Mouse (Mus musculus): ENCODE results near the gene Cbx4. TPM values are rescaled to one million over a fixed set of nuclear protein-coding genes. Genes with fewer than 3 reads are reported as not detected.
"Not testable (repeated sequence)": the region's sequence is repeated elsewhere in the genome, so short reads cannot be mapped to it uniquely, and the experiment has no call there.

The Cbx4 gene
- total RNA-seq, 1 experiment from 2014 or later = 121 TPM

DNA sequence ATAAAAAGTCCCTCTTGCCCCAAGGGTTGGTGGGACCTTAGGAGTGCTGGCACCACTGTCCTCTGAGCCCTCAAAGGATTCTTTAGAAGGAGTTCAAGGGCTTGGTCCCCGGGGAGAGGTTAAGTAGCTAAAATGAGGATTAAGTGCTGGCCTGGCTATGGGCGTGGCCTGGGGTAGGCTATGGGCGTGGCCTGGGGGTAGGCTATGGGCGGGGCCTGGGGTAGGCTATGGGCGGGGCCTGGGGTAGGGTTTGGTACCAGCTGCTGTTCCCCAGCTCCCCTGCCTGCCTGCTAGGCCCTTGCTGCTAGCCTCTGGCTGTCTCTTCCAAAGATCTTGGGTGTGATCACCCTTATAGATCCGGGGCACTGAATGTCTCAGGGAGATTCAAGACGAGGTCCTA is 25.3 kb upstream of the Cbx4 start:
- no peak for DNase-seq

DNA sequence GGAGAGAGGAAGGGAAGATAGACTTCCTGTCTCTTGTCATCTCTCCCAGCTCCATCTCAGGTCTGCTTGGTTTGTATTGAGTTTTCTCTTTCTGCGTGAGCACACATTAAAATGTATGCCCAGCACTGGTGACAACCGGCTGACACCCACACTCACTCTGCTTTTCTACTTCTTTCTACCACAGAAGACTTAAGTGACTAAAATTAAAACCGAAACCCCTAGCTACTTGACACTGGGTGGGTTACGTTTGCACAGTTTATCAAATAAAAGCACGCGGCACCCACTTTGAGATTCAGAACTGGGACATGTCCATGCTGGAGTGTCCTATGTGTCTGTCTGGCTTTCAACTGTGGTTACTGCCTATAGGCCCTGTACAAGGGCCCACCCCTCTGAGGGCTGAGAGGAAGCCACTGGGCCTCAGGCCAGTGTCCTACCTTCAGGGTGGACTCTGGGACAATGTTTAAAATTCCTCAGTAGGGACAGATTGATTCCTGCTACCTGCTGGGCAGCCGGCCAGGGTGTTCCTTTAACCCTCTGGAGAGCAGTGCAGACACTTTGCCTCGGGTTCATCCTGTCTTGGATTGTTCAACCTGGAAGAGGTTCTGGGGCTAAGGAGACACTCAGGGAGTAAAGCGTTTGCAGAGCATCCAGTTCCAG is 23.5 kb upstream of the Cbx4 start:
- DNase-seq = no peak

- DNase-seq = no peak
These were observed 22.7 kb upstream of the Cbx4 start for GRCm38 (mm10) chr11:119108573-119109263.

- no peak for DNase-seq
These were observed 20.3 kb upstream of the Cbx4 start for GRCm38 (mm10) chr11:119106289-119106688.

DNA sequence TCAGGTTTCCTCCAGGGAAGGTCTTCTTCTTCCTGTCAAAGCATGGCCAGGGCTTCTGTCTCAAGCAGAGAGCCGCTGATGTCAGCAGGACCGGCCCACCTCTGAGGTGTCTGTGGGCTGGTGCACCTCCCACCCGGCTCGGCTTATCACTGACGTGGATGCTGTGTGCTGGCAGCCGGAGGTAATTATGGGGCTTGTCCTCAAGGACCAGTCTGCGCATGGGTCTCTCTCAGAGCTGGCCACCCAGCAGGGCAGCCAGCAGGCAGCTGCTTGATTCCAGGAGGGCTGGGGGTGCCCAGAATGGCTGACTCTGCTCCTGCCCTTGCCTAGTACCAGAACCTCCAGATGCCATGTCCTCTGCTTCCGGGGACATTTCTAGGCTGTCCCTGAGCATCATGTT is 19.7 kb upstream of the Cbx4 start:
- no peak for DNase-seq

DNA sequence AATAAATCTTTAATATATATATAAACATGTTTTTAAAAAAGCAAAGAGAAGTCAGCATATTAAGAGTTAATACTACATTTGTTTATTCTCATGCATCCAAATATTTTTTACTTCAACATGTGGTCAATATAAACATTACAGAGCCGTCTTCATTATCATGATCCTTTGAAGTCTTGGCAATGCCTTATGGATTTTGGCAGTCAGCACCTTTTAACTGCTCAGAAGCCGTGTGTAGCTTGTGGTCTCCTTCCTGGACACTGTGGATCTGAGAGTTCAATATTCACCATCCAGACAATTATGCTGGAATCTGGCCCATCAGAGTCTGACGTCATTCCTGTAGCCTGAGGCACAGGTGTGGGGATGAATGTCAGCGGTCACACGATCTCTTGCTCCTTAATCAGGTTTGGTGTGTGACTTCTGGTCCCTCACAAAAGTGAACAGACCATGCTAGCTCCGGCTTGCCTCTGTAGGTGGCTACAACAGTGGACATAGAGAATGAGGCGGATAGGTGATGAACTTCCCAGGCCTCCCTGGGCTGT is 19.1 kb upstream of the Cbx4 start:
- no peak for DNase-seq

DNA sequence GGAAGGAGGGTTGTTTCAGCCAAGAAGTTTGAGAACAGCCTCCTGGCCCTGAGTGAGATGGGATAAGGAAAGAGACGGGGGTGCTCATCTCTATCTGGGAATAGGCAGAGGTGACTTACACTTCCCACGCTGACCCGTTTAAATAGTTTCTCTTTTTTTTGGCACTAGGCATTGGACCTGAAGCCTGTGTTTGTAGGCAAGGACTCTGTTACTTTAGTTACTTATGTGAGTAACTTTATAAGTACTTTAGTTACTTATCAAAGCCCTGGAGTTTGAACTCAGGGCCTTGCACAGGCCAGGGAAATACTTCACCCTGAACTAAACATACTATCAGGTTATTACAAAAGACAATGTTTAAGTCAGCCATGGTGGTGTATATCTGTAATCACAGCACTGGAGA is 18.0 kb upstream of the Cbx4 start:
- no peak for DNase-seq

GRCm38 (mm10) chr11:119100355-119100754 is 14.3 kb upstream of the Cbx4 start:
- DNase-seq = not testable (repeated sequence)

DNA sequence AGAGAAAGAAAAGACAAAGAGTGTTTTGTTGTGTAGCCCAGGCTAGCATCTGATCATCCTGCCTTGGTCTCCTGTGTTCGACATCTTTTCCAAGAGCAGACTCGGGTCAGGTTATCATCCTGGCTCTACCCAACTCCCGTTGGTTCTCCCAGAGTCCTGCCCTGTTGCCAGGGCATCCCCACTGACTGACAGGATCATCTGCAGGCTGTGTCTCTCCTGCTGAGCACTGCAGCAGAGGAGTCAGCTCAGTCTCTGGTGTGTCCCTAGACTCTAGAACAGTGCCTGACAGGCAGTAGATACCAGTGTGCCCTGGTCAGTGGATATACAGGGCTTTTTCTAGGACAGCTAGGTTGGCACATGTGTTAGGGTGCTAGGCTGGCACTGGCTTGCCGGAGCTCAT is 12.2 kb upstream of the Cbx4 start:
- DNase-seq = no peak

- no peak for DNase-seq
These were observed 9.4 kb upstream of the Cbx4 start for GRCm38 (mm10) chr11:119095441-119095840.

DNA sequence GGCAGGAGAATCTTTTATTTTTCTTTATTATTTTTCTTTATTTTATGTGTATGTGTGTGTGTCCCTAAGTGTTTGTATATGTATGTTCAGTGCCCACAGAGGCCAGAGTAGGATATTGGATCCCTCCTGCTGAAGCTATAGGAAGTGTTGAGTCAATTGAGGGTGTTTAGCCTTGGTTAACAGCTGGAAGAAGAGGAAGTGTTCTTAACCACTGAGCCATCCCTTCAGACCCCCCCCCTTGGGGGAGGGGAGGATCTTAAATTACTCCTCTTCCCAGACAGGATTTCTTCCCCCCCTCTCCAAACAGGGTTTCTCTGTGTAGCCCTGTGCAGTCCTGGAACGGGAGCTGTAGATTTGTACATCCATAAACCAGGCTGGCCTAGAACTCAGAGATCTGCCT is 7.3 kb upstream of the Cbx4 start:
- no peak for DNase-seq

DNA sequence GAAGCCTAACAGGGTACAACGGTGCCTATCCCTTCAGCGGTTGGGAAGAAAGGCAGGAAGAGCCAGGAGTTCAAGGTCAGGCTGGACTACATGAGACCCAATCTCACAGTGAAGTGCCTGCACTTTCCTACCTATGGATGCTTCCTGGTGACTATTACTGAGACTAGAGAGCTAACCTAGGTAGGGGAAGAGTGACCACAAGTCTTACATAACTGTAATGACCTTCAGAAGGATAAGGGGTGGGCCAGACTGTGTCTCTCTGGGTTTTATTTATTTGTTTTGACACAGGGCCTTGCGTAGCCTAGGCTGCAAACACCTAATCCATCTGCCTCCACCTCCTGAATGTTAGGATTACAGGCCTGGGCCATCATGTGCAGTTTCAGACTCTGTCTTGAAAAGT is 6.3 kb upstream of the Cbx4 start:
- no peak for DNase-seq

DNA sequence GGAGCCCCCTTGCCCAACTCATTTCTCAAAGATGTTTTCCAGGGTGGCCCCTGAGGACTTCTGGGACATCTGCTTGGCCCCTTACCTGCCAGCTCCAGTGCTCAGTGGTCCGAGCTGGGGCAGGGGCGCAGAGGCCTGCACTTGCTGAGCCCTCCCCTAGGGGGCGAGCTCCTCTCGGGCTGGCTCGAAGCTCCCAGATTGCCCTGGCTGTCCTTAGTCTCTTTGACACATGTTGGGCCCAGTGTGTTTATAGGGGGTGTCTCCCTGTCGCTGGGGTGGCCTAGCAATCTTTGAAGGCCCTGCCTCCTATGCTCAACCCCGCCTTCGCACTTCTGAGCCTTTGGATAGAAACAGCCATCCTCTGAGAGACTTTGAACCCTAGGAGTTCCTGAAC is 5.6 kb upstream of the Cbx4 start:
- peak; percentile 69 for DNase-seq

GRCm38 (mm10) chr11:119090961-119091597 is 5.1 kb upstream of the Cbx4 start:
- peak; percentile 86 for DNase-seq

DNA sequence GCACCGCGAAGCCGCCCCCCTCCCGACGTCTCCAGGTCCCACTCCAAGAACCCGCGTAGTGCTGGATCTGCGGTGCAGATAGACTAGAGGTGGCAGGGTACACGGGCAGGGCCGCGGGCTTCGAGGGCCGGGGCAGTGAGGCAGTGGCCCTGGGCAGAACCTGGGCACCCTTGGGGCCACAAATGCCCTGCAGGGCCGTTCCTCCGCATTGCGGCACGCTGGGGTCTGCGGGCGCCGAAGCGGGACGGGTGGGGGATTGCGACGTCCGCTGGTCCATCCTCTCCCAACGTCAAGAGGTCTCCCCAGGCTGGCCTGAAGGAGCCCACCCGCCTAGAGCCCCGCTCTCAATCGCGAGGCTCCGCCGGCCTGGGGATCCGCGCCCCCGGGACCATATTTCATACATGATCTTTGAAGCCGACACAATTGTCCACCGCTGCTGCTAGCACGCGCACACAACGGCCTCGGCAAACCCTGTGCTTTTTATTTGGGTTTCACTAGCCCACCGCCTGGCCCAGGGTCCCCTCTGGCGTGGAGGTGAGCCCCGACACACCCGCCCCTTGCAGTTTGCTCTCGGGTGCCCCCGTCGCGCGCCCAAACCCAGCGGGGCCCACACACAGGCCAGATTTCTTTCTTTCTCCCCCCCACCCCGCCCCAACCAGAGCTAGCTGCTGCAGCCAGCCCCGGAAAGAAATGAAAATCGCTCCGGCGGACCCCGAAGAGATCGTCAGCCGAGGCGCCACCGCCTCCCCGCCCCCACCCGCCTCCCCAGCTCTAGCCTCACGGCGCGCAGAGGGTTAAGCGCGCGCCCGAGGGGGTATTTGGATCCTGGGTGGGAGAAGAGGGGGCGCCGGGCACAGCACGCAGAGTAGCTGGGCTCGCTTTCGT is 4.3 kb upstream of the Cbx4 start:
- peak; percentile 28 for DNase-seq

DNA sequence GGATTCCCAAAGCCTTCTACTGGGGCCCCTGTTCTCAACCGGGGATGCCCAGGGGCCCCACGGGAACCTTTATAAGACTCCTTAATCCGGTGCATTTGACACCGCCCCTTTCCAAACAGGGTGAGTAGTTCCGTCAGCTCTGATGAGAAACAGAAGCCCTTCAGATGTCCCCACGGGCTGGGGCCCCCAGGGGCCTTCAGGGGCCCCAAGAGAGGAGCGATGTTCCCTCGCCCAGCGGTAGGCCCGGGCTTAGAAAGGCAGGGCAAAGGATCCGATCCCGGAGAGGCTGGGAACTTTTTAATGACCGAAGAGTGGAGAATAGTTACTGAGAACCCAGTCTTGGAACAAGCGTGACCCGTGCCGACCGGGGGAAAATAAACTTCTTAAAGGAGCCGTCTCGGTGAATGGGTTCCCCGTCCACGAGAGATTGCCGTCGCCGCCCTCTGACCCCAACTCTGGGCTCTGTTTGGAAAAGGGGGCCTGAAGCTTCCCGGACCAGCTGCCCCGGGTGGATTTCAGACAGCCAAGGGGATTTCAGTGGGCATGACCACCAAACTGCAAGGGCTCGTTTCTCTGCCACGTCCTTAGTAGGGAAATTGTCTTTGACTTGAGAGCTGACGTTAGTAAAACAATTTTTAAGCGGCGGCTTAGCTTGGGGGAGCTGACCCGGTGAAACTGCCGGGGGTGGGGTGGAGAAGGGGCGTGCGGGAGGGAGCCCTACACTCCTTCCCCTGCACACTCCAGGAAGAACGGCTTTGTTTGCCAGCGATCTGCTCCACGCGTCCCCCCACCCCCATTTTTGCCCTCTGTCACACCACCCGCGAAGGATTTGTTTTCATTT is 3.4 kb upstream of the Cbx4 start:
- DNase-seq = no peak

GRCm38 (mm10) chr11:119088391-119089234 is 2.6 kb upstream of the Cbx4 start:
- DNase-seq = peak; percentile 35

GRCm38 (mm10) chr11:119087301-119088082 is 1.5 kb upstream of the Cbx4 start:
- peak; percentile 52 for DNase-seq

GRCm38 (mm10) chr11:119085279-119086062 is 550 bp downstream of the Cbx4 start:
- DNase-seq = peak; percentile 73

Data from adrenal gland, postnatal 25 days (tissue).